Mouse (Mus musculus) liver, embryonic 11.5 days (tissue): ENCODE data around the gene Ino80. TPM values are rescaled to one million over a fixed set of nuclear protein-coding genes. Genes with fewer than 3 reads are reported as not detected.

ENCODE experiments used
- ATAC-seq: fragments of 200-750 bp; cut with Nextera tagmentation; replicated peaks from 2 replicates; pipeline ENCODE4 v1.8.0; 2017; ENCODE audit warnings: moderate number of reproducible peaks, mild to moderate bottlenecking, moderate TSS enrichment, moderate library complexity; ENCODE audit not compliant: low FRiP score
- DNase-seq: peaks from one replicate; pipeline ENCODE4 v3.0.0-alpha.2; 2017; ENCODE audit warnings: low spot score
- H3K27ac ChIP-seq: fragments of 300-500 bp; sonication (generic); 2 replicates; pipeline ENCODE4 v1.5.1; 2014; ENCODE audit warnings: mild to moderate bottlenecking, low read depth, low read length, control low read depth
- H3K27me3 ChIP-seq: fragments of 300-500 bp; sonication (generic); replicated peaks from 2 replicates; pipeline ENCODE4 v1.6.1; 2014; ENCODE audit warnings: low read length, mixed read lengths; ENCODE audit not compliant: control insufficient read depth, insufficient read depth
- H3K36me3 ChIP-seq: fragments of 300-500 bp; sonication (generic); 2 replicates; pipeline ENCODE4 v1.6.1; 2014; ENCODE audit warnings: mild to moderate bottlenecking, low read length, moderate library complexity, mixed read lengths; ENCODE audit not compliant: control insufficient read depth, insufficient read depth
- H3K4me1 ChIP-seq: fragments of 300-500 bp; sonication (generic); replicated peaks from 2 replicates; pipeline ENCODE4 v1.6.1; 2014; ENCODE audit warnings: low read length, mixed read lengths; ENCODE audit not compliant: control insufficient read depth, insufficient read depth
- H3K4me2 ChIP-seq: fragments of 300-500 bp; sonication (generic); 2 replicates; pipeline ENCODE4 v1.6.1; 2014; ENCODE audit warnings: mild to moderate bottlenecking, control low read depth, moderate library complexity
- H3K4me3 ChIP-seq: fragments of 300-500 bp; sonication (generic); 2 replicates; pipeline ENCODE4 v1.5.1; 2014; ENCODE audit warnings: low read depth, low read length, control low read depth
- H3K9ac ChIP-seq: fragments of 300-500 bp; sonication (generic); 2 replicates; pipeline ENCODE4 v1.6.1; 2014; ENCODE audit warnings: low read depth, low read length, control low read depth
- H3K9me3 ChIP-seq: fragments of 300-500 bp; sonication (generic); 2 replicates; pipeline ENCODE4 v1.6.1; 2016; ENCODE audit warnings: low read length, inconsistent platforms, mixed read lengths; ENCODE audit not compliant: control insufficient read depth
- WGBS: fragments of 180-500 bp; shearing (Covaris S2); extraction: QIAGEN DNeasy Blood & Tissue Kit; methylation state at CpG from one replicate; pipeline ENCODE4 v1.1.7; 2014; 5-methylcytosine and 5-hydroxymethylcytosine counted together
- polyA plus RNA-seq: library from polyadenylated mRNA; unstranded; fragments of >200 nt; fragmentation: Nextera tagmentation; extraction: Ambion mirVana; gene quantifications from 2 replicates; pipeline ENCODE4 v1.2.1, GENCODE M21; 2014

The Ino80 gene
- polyA plus RNA-seq, 1 experiment from 2014 or later, result 4.9 TPM

DNA sequence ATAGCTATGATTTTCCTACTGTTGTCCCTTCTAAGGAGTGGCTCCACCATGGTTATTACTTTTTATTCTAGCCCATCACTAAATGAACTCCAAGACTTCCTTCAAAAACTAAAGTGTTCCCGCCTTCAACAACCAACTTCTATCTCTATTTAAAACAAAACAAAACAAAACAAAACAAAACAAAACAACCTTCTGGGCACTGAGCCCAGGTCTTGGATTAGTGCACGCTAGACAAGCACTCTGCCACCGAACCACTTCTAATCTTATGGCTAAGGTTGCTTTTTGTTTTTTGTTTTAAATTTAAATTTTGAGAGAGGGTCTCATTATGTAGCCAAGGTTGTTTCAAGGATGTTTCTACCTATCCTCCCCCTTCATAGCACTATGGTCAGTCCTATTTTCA is 99.7 kb downstream of the Ino80 start:
- no peak for ATAC-seq
- H3K4me1 ChIP-seq, result no peaks in the 10 kb centered on the region
- H3K9me3 ChIP-seq, result no peaks in the 10 kb centered on the region
- no peak overlapping the region for H3K4me2 ChIP-seq
- H3K27me3 ChIP-seq, result no peaks in the 10 kb centered on the region
- H3K36me3 ChIP-seq, result peaks cover 58% of the 10 kb centered on the region
- no peak overlapping the region for H3K4me3 ChIP-seq
- H3K27ac ChIP-seq, result no peak overlapping the region
- H3K9ac ChIP-seq, result no peak overlapping the region
- DNase-seq, result no peak
- 94% methylated on average over 3 of the region's 3 CpGs for WGBS

DNA sequence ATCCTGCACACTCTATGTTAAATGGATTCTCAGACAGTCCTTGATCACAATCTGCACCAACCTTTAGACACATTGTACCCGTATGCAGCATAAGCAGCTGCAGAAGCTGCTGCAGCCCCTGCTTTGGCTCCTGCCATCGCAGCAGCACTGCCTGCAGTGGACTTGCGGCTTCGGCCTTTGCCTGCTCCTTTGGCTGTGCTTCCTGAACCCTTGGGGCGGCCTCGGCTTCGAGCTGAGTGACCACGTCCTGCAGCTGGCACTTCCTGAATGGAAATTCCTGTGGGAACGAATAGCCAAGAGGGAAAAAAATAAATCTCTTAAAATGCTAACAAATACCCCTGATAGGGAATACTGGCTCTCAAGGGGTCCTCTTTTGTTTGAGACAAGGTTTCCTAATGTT is 100.2 kb downstream of the Ino80 start:
- H3K4me3 ChIP-seq, result no peak overlapping the region
- WGBS, result 82% methylated on average over 9 of the region's 9 CpGs
- H3K36me3 ChIP-seq, result peaks cover 61% of the 10 kb centered on the region
- H3K27me3 ChIP-seq, result no peaks in the 10 kb centered on the region
- H3K27ac ChIP-seq, result no peak overlapping the region
- H3K9ac ChIP-seq, result no peak overlapping the region
- no peak overlapping the region for H3K4me2 ChIP-seq
- DNase-seq (no peak), ATAC-seq (no peak)
- H3K9me3 ChIP-seq, result no peaks in the 10 kb centered on the region
- H3K4me1 ChIP-seq, result no peaks in the 10 kb centered on the region

DNA sequence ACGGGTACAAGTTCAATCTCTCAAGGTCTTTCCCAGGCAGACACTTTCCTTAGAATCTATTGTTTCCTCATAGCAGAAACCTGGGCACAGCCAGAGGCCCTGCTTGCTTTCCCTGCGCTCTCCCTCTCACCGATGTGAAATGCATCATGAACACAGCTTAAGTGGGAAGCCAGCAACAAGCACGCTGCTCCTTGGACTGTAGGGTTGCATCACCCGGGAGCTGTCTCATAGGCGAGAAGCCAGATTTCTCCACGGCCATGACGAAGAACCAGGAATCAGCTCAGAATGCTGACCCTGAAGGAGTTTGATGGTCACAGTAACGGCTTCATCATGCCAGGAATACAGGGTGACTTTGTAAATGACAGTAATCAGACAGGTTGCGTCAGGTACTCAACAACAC is 107.4 kb downstream of the Ino80 start:
- H3K9ac ChIP-seq, result no peak overlapping the region
- WGBS, result 91% methylated on average over 10 of the region's 10 CpGs
- no peaks in the 10 kb centered on the region for H3K27me3 ChIP-seq
- H3K9me3 ChIP-seq, result no peaks in the 10 kb centered on the region
- no peak overlapping the region for H3K4me2 ChIP-seq
- no peak for DNase-seq
- no peak overlapping the region for H3K4me3 ChIP-seq
- no peak for ATAC-seq
- H3K27ac ChIP-seq, result no peak overlapping the region
- H3K36me3 ChIP-seq, result peaks cover 29% of the 10 kb centered on the region
- H3K4me1 ChIP-seq, result no peaks in the 10 kb centered on the region

DNA sequence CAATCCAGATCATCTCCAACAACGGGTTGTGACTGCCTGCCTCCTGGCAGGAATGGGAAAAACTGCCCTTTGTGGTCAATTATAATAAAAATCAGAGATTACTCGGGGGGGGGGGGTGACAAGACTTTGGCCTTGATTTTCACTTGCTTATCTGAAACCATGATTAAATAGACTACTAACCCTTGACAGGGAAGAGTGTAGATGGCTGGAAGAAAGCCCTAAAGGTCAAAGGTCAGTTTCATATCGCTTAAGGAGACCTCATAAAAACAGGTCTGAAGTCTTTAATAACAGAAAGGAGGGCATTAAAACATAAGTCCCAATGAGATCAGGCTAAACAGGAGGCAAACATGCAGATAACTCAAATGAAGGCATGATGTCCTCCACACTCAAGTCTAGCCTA is 110.1 kb downstream of the Ino80 start:
- no peak overlapping the region for H3K9ac ChIP-seq
- H3K4me2 ChIP-seq, result no peak overlapping the region
- no peaks in the 10 kb centered on the region for H3K9me3 ChIP-seq
- no peak overlapping the region for H3K4me3 ChIP-seq
- no peaks in the 10 kb centered on the region for H3K4me1 ChIP-seq
- no peak overlapping the region for H3K27ac ChIP-seq
- H3K27me3 ChIP-seq, result no peaks in the 10 kb centered on the region
- DNase-seq (no peak), ATAC-seq (no peak)
- 76% methylated on average over 3 of the region's 3 CpGs for WGBS
- H3K36me3 ChIP-seq, result peaks cover 6% of the 10 kb centered on the region

DNA sequence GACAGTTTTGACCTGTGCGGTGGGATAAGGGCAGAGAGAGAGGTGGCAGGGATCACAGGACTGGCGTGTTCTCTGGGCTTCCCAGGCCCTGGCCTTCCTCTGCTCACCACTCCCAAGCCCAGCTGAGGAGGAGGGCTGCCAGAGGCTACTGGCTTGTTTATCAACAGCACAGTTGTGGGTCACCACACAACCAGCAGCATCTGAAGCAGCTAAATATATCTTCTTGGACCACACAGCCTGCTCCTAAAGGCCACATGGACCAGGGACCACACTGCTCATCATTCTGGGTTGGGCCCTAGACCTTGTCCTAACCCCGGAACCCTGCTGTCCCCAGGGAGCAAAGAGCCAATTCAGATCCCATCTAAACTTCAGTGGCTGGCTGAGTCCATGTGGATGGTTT is 112.5 kb downstream of the Ino80 start:
- Histone ChIP-seq H3K9me3 (no peaks in the 10 kb centered on the region), H3K27ac (no peak overlapping the region), H3K9ac (no peak overlapping the region), H3K4me2 (no peak overlapping the region), H3K4me3 (no peak overlapping the region), H3K27me3 (no peaks in the 10 kb centered on the region), H3K36me3 (0 out of 2 replicates have a peak, but pooled peaks cover under 1% of the 10 kb centered on the region), H3K4me1 (no peaks in the 10 kb centered on the region)
- DNase-seq (no peak), ATAC-seq (no peak)
- 88% methylated on average over 3 of the region's 3 CpGs for WGBS

DNA sequence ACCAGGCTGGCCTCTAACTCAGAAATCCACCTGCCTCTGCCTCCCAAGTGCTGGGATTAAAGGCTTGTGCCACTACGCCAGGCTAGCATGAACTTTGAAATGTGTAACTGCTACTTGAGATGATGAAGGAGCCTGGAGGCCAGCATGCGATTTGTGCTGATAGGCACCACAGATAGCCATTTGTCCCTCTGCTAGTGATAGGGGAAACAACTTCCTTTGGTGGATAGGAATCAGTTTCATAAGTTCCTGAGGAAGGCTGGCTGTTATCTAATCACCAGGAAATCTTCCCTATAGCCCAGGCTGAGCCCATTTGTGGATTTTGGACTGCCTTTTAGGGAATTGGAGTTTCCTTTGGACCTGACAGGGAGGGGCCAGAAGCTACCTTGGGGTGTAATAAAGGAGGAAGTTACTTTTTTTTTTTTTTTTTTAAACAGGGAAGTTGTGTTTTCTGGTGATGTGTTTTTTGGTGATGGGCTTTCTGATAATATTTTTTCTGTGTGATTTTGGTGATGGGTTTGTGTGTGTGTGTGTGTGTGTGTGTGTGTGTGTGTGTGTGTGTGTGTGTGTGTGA is 117.7 kb downstream of the Ino80 start:
- H3K27ac ChIP-seq, result no peak overlapping the region
- no peak overlapping the region for H3K4me2 ChIP-seq
- H3K4me1 ChIP-seq, result peaks cover 3% of the 10 kb centered on the region; the same call in 1 of the 2 replicates
- no peak overlapping the region for H3K9ac ChIP-seq
- H3K36me3 ChIP-seq, result no peaks in the 10 kb centered on the region
- no peak overlapping the region for H3K4me3 ChIP-seq
- ATAC-seq, result no peak
- no peaks in the 10 kb centered on the region for H3K9me3 ChIP-seq
- 44% methylated on average over 2 of the region's 2 CpGs for WGBS
- H3K27me3 ChIP-seq, result no peaks in the 10 kb centered on the region
- DNase-seq, result no peak

DNA sequence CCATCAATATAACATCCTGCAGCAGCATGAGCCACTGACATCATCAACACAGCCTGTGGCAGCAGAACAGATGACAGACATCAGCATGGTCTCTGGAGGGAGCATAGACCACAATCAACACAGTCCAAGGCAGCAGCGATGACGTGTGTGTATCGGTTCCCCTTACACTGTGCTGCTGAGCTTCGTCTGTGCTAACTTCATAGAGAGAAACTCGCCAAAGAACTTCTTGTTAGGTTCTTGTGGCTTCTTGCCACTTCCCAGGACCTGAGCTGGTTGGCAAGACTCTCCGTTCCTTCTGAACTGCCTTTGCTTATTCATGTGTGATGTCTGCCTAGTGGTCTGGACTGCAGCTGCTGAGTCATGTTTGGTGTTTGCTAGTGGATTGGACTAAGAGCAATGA is 119.2 kb downstream of the Ino80 start:
- H3K27me3 ChIP-seq, result no peaks in the 10 kb centered on the region
- no peak overlapping the region for H3K9ac ChIP-seq
- peaks cover 3% of the 10 kb centered on the region; the same call in 1 of the 2 replicates for H3K4me1 ChIP-seq
- H3K4me2 ChIP-seq, result no peak overlapping the region
- no peaks in the 10 kb centered on the region for H3K36me3 ChIP-seq
- DNase-seq (no peak), ATAC-seq (no peak)
- no peaks in the 10 kb centered on the region for H3K9me3 ChIP-seq
- 51% methylated on average over 6 of the region's 6 CpGs for WGBS
- no peak overlapping the region for H3K27ac ChIP-seq
- H3K4me3 ChIP-seq, result no peak overlapping the region

DNA sequence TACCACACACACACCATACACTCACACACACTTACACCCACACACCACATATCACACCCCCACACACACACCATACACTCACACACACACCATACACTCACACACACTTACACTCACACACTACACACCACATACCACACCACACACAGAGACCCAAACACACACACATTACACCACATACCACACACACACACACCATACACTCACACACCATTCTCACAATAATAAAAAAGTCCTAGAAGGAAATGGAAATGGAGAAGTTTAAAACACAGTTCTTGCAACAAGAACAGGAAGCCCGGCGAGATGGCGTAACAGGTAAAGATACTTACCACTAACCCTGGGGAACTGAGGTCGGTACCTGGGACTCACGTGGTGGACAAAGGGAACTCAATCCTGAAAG is 120.7 kb downstream of the Ino80 start:
- Histone ChIP-seq H3K4me2 (no peak overlapping the region), H3K9me3 (no peaks in the 10 kb centered on the region), H3K4me3 (no peak overlapping the region), H3K4me1 (peaks cover 3% of the 10 kb centered on the region; the same call in 1 of the 2 replicates), H3K27me3 (peaks cover under 1% of the 10 kb centered on the region; the same call in 1 of the 2 replicates), H3K27ac (no peak overlapping the region), H3K9ac (no peak overlapping the region), H3K36me3 (no peaks in the 10 kb centered on the region)
- ATAC-seq (no peak), DNase-seq (no peak)
- WGBS, result 62% methylated on average over 5 of the region's 5 CpGs

DNA sequence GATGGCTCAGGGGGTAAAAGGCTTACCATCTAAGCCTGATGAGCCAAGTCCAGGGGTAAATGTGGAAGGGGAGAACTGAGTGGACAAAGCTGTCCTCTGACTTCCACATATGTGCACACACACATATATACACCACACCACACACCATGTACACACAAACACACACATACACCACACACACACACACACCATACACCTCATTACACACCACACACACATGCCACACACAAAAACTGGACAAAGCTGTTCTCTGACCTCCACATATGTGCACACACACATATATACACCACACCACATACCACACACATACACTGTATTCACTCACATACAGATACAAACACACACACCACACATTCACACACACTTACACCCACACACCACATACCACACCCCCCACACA is 121.2 kb downstream of the Ino80 start:
- ATAC-seq, result no peak
- no peak for DNase-seq
- Histone ChIP-seq H3K4me1 (peaks cover 3% of the 10 kb centered on the region; the same call in 1 of the 2 replicates), H3K4me3 (no peak overlapping the region), H3K4me2 (no peak overlapping the region), H3K27ac (no peak overlapping the region), H3K36me3 (no peaks in the 10 kb centered on the region), H3K9ac (no peak overlapping the region), H3K27me3 (peaks cover 5% of the 10 kb centered on the region), H3K9me3 (no peaks in the 10 kb centered on the region)
